Mouse (Mus musculus): Measurements from ENCODE around the gene Fam8a1.

Fam8a1 gene

GRCm38 (mm10) chr13:46669048-46669619 is at the start of gene Fam8a1:
Fam8a1 (plus strand) TSS chr13:46669522.
- in situ Hi-C loops (cut with MboI, MseI) = no loop called here

GRCm38 (mm10) chr13:46619633-46620032 is 49.7 kb upstream of the Fam8a1 start:
- in situ Hi-C loops (cut with MboI, MseI) = no loop called here

GRCm38 (mm10) chr13:46620964-46621757 is 48.2 kb upstream of the Fam8a1 start:
- in situ Hi-C loops (cut with MboI, MseI) = no loop called here

- in situ Hi-C loops (cut with MboI, MseI) = loop anchor here (5.0 to 25.0 kb wide), 2 partner anchors 59 to 314 kb away; no protein-coding TSS in a partner anchor
These were observed 42.7 kb upstream of the Fam8a1 start for GRCm38 (mm10) chr13:46626608-46627007.

GRCm38 (mm10) chr13:46627841-46628240 is 41.5 kb upstream of the Fam8a1 start:
- in situ Hi-C loops (cut with MboI, MseI) = loop anchor here (5.0 to 25.0 kb wide), 2 partner anchors 61 to 316 kb away; no protein-coding TSS in a partner anchor

GRCm38 (mm10) chr13:46629391-46629790 is 39.9 kb upstream of the Fam8a1 start:
- in situ Hi-C loops (cut with MboI, MseI) = loop anchor here (5.0 to 25.0 kb wide), 2 partner anchors 62 to 317 kb away; no protein-coding TSS in a partner anchor

- in situ Hi-C loops (cut with MboI, MseI) = loop anchor here (25.0 kb wide), 1 partner anchor 320 kb away; no protein-coding TSS in a partner anchor
These were observed 36.5 kb upstream of the Fam8a1 start for GRCm38 (mm10) chr13:46632796-46633195.

- in situ Hi-C loops (cut with MboI, MseI) = loop anchor here (25.0 kb wide), 1 partner anchor 321 kb away; no protein-coding TSS in a partner anchor
These were observed 35.8 kb upstream of the Fam8a1 start for GRCm38 (mm10) chr13:46633320-46634132.

- in situ Hi-C loops (cut with MboI, MseI) = loop anchor here (25.0 kb wide), 1 partner anchor 322 kb away; no protein-coding TSS in a partner anchor
These were observed 35.2 kb upstream of the Fam8a1 start for GRCm38 (mm10) chr13:46634133-46634488.

GRCm38 (mm10) chr13:46640608-46641468 is 28.5 kb upstream of the Fam8a1 start:
- in situ Hi-C loops (cut with MboI, MseI) = loop anchor here (25.0 kb wide), 1 partner anchor 329 kb away; no protein-coding TSS in a partner anchor

GRCm38 (mm10) chr13:46642318-46642717 is 27.0 kb upstream of the Fam8a1 start:
- in situ Hi-C loops (cut with MboI, MseI) = loop anchor here (25.0 kb wide), 1 partner anchor 330 kb away; no protein-coding TSS in a partner anchor

- in situ Hi-C loops (cut with MboI, MseI) = loop anchor here (25.0 kb wide), 1 partner anchor 332 kb away; no protein-coding TSS in a partner anchor
These were observed 25.1 kb upstream of the Fam8a1 start for GRCm38 (mm10) chr13:46644175-46644574.

- in situ Hi-C loops (cut with MboI, MseI) = loop anchor here (25.0 kb wide), 1 partner anchor 333 kb away; no protein-coding TSS in a partner anchor
These were observed 23.8 kb upstream of the Fam8a1 start for GRCm38 (mm10) chr13:46645476-46645875.

- in situ Hi-C loops (cut with MboI, MseI) = no loop called here
These were observed 17.5 kb upstream of the Fam8a1 start for GRCm38 (mm10) chr13:46651853-46652252.

- in situ Hi-C loops (cut with MboI, MseI) = no loop called here
These were observed 16.7 kb upstream of the Fam8a1 start for GRCm38 (mm10) chr13:46652671-46653070.

GRCm38 (mm10) chr13:46653671-46654070 is 15.7 kb upstream of the Fam8a1 start:
- in situ Hi-C loops (cut with MboI, MseI) = no loop called here

GRCm38 (mm10) chr13:46654566-46654965 is 14.8 kb upstream of the Fam8a1 start:
- in situ Hi-C loops (cut with MboI, MseI) = no loop called here

- in situ Hi-C loops (cut with MboI, MseI) = no loop called here
These were observed 10.1 kb upstream of the Fam8a1 start for GRCm38 (mm10) chr13:46659211-46659610.

GRCm38 (mm10) chr13:46663461-46663964 is 5.8 kb upstream of the Fam8a1 start:
- in situ Hi-C loops (cut with MboI, MseI) = no loop called here

GRCm38 (mm10) chr13:46669620-46670271 is 424 bp downstream of the Fam8a1 start:
- in situ Hi-C loops (cut with MboI, MseI) = no loop called here

Measured in T-helper 2 cell (primary cell).